26 mouse cellular contexts compared by ENCODE assay signal in genomic region chr9:75989491-75989890, GRCm38 (mm10).
"Had no signal": no experiment of that assay in that cellular context is flagged by ENCODE, and none has a peak within 500 bp of the region (broad histone marks: within the 10 kb centered on the region; RNA-seq: fewer than 3 reads in every experiment).

No protein-coding gene starts in this region.

- ATAC-seq: forebrain, postnatal 0 days; hindbrain, postnatal 0 days; intestine, embryonic 16.5 days had no signal

- H3K9me3 ChIP-seq: heart, embryonic 13.5 days; heart, embryonic 15.5 days; hindbrain, embryonic 13.5 days; hindbrain, embryonic 15.5 days; kidney, embryonic 15.5 days; limb, embryonic 12.5 days; limb, embryonic 15.5 days had no signal

- H3K4me2 ChIP-seq: heart, embryonic 11.5 days; heart, embryonic 13.5 days; heart, embryonic 15.5 days; hindbrain, embryonic 13.5 days; hindbrain, embryonic 15.5 days; kidney, embryonic 15.5 days; limb, embryonic 12.5 days; limb, embryonic 15.5 days had no signal

- H3K4me3 ChIP-seq: heart, adult 2 months; heart, embryonic 13.5 days; heart, embryonic 15.5 days; hindbrain, embryonic 13.5 days; hindbrain, embryonic 15.5 days; kidney, embryonic 15.5 days; limb, embryonic 12.5 days; limb, embryonic 15.5 days had no signal

- H3K9ac ChIP-seq: forebrain, postnatal 0 days; heart, embryonic 13.5 days; heart, embryonic 15.5 days; hindbrain, embryonic 13.5 days; hindbrain, embryonic 15.5 days; kidney, embryonic 15.5 days; limb, embryonic 12.5 days; limb, embryonic 15.5 days had no signal

- H3K27me3 ChIP-seq: heart, embryonic 13.5 days; heart, embryonic 15.5 days; hindbrain, embryonic 13.5 days; hindbrain, embryonic 15.5 days; kidney, embryonic 15.5 days; limb, embryonic 12.5 days; limb, embryonic 15.5 days had no signal

- H3K4me1 ChIP-seq: heart, embryonic 13.5 days; heart, embryonic 15.5 days; hindbrain, embryonic 13.5 days; hindbrain, embryonic 15.5 days; kidney, embryonic 15.5 days; limb, embryonic 12.5 days; limb, embryonic 15.5 days had no signal

- H3K27ac ChIP-seq: heart, adult 2 months; heart, embryonic 13.5 days; heart, embryonic 15.5 days; hindbrain, embryonic 13.5 days; hindbrain, embryonic 15.5 days; hindbrain, postnatal 0 days; kidney, embryonic 15.5 days; kidney, postnatal 0 days; limb, embryonic 12.5 days; limb, embryonic 15.5 days had no signal

- DNase-seq: forebrain, postnatal 0 days; gastrocnemius, postnatal 14 days; gastrocnemius, postnatal 36 days; heart, adult 11 months; heart, adult 2 months; heart, postnatal 14 days; heart, postnatal 36 days; kidney, adult 11 months; kidney, adult 2 months; kidney, adult 9 months; kidney, postnatal 14 days; kidney, postnatal 36 days; layer of hippocampus, adult 9-11 months; layer of hippocampus, postnatal 36 days; left cerebral cortex, postnatal 4 days had no signal

- H3K36me3 ChIP-seq: heart, embryonic 13.5 days; heart, embryonic 15.5 days; hindbrain, embryonic 13.5 days; hindbrain, embryonic 15.5 days; kidney, embryonic 15.5 days; limb, embryonic 12.5 days; limb, embryonic 15.5 days had no signal
